Mouse (Mus musculus): ENCODE measurements around the gene Epha7.

- TF ChIP-seq CTCF (conservative IDR thresholded peaks at IDR 0.05; ENCODE audit: low read length) (no peak), POU5F1 (IDR thresholded peaks at IDR 0.05; ENCODE audit: borderline replicate concordance, low read length) (no peak)
Measured at GRCm38 (mm10) chr4:28899783-28900182, 86.9 kb downstream of the Epha7 start.
